Mouse (Mus musculus): ENCODE results near the gene Tmem63a. TPM values are rescaled to one million over a fixed set of nuclear protein-coding genes. Genes with fewer than 3 reads are reported as not detected.
A peak's percentile ranks its signal among the peaks of the same experiment; 100 is the strongest.
"Not testable (repeated sequence)": the region's sequence is repeated elsewhere in the genome, so short reads cannot be mapped to it uniquely, and the experiment has no call there.

Gene Tmem63a
- 1.2 and 1.3 TPM in 2 replicates for polyA plus RNA-seq (2015; fragmentation: Nextera tagmentation; extraction: Ambion mirVana)

DNA sequence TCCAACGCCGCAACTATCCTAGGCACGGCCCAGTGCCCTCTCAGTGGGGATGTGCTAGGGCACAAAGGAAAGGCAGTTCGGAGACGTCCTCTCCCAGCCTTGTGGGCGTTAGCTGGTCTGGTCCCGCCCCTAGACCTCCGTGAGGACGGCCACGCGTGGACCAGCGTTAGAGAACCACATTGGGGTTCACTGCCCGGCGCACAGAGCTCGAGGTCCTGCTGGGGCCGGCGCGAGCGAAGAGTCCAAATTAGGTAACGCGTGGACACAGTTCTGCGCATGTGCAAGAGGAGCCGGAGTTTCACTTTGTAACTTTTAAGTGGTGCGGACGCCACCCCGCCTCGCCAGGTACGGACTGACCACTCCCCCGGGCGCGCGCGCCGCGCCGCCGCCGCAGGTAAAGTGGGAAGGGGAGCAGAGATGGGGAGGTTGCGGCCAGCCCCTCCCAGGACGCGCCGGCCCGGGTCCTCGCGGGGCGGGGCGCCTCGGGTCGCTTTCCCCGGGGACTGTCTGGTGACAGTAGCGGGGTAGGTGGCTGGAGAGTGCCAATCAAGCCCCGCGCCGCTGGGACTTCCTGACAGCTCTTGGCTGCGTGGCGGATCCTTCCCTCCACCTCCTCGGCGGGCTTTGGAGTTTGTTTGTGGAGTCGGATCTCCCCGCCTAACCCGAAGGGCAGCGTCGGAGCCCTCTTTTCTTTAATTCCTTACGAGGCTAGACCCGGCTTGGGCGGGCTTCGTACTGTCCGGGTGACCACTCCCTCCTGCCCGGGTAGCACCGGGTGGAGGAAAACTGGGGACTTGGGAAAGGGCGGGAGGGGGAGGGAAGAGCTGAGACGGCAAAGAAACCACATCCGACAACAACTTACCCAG, at the start of gene Tmem63a:
TSS of gene Tmem63a (plus strand) at position 179 of the 866 bp plus-strand sequence.
- Histone ChIP-seq H3K9ac (ENCODE audit: low read depth, low read length) (peak within 1 kb of the TSS; percentile 43), H3K27ac (ENCODE audit: low read length) (no peak within 1 kb of the TSS), H3K4me3 (ENCODE audit: low read depth, low read length) (peak within 1 kb of the TSS; percentile 62), H3K4me2 (ENCODE audit: low read length) (peak within 1 kb of the TSS; percentile 99), H3K27me3 (ENCODE audit: control insufficient read depth, insufficient read depth, low read depth, low read length) (peaks cover 42% of the 10 kb centered on the region), H3K36me3 (ENCODE audit: control insufficient read depth, insufficient read depth, low read length) (no peaks in the 10 kb centered on the region), H3K4me1 (ENCODE audit: control insufficient read depth, insufficient read depth, low read length) (peaks cover 11% of the 10 kb centered on the region; the same call in 1 of the 2 replicates), H3K9me3 (replicated peaks; ENCODE audit: control insufficient read depth, low read length, poor library complexity, severe bottlenecking) (no peaks in the 10 kb centered on the region)
- peak; percentile 58; the same call in 1 of the 2 replicates for ATAC-seq
- under 1% methylated on average over 68 of the region's 73 CpGs for WGBS

DNA sequence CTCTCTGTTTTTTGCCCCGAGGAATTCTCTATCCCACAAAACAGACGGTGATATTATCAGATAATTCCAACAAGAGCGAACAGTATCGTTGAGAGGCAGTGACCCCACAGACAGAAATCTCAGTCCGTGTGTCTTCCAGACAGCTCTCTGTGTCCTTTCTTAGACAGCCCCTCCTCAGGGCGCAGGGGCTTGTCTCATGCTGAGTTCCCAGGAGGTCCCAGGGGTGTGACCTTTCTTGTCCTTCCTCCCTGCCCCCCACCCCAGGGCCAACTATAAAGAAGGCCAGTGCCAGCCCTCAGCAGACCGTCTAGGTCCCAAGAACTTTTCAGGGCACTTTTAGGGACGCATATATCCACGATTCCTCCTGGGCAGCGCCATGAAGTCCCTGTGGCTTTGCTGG, 49.3 kb upstream of the Tmem63a start, which contains the start of gene Lefty2:
TSS of gene Lefty2 (plus strand) at position 301 of the 400 bp plus-strand sequence.
- Histone ChIP-seq H3K9me3 (replicated peaks; ENCODE audit: control insufficient read depth, low read length, poor library complexity, severe bottlenecking) (no peaks in the 10 kb centered on the region), H3K4me2 (ENCODE audit: low read length) (no peak within 1 kb of the TSS; the same call in 1 of the 2 replicates), H3K36me3 (ENCODE audit: control insufficient read depth, insufficient read depth, low read length) (no peaks in the 10 kb centered on the region), H3K4me3 (ENCODE audit: low read depth, low read length) (no peak within 1 kb of the TSS), H3K27ac (ENCODE audit: low read length) (no peak within 1 kb of the TSS), H3K9ac (ENCODE audit: low read depth, low read length) (no peak within 1 kb of the TSS), H3K27me3 (ENCODE audit: control insufficient read depth, insufficient read depth, low read depth, low read length) (peaks cover 17% of the 10 kb centered on the region), H3K4me1 (ENCODE audit: control insufficient read depth, insufficient read depth, low read length) (no peaks in the 10 kb centered on the region; the same call in 1 of the 2 replicates)
- ATAC-seq: no peak
- WGBS: 63% methylated on average over 10 of the region's 10 CpGs

DNA sequence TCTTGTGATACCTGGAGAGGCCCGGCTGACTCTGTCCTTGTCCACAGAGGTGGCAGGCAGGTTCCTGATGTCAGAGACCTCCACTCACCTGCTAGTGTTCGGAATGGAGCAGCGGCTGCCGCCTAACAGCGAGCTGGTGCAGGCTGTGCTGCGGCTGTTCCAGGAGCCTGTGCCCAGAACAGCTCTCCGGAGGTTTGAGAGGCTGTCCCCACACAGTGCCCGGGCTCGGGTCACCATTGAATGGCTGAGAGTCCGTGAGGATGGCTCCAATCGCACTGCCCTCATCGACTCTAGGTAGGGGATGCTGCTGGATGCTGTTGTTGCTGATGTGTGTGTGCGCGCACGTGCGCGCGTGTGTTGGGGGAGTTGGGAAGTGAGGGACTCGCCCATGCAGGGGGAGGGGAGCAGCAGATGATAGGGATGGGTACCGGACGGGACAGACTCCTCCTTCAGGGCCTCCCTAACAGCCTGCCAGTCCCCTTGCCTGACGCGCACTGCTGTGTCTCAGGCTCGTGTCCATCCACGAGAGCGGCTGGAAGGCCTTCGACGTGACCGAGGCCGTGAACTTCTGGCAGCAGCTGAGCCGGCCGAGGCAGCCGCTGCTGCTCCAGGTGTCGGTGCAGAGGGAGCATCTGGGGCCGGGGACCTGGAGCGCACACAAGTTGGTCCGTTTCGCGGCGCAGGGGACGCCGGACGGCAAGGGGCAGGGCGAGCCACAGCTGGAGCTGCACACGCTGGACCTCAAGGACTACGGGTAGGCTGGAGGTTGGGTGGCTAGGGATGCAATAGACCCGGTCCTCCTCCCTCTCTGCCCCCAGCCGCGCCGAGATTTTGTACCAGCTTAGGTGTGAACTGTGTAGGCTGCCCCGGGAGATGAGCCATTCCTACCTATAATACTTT, 47.8 kb upstream of the Tmem63a start:
- peaks cover 17% of the 10 kb centered on the region for H3K27me3 ChIP-seq (ENCODE audit: control insufficient read depth, insufficient read depth, low read depth, low read length)
- H3K4me3 ChIP-seq (ENCODE audit: low read depth, low read length): peak overlapping the region; percentile 21
- H3K4me1 ChIP-seq (ENCODE audit: control insufficient read depth, insufficient read depth, low read length); H3K9ac ChIP-seq (ENCODE audit: low read depth, low read length); H3K36me3 ChIP-seq (ENCODE audit: control insufficient read depth, insufficient read depth, low read length); H3K9me3 ChIP-seq (replicated peaks; ENCODE audit: control insufficient read depth, low read length, poor library complexity, severe bottlenecking); H3K27ac ChIP-seq (ENCODE audit: low read length): not testable (repeated sequence)
- ATAC-seq: 0 out of 2 replicates have a peak, but pooled peaks have one; percentile 54
- H3K4me2 ChIP-seq (ENCODE audit: low read length): peak overlapping the region; percentile 44
- WGBS: 5% methylated on average over 44 of the region's 51 CpGs

DNA sequence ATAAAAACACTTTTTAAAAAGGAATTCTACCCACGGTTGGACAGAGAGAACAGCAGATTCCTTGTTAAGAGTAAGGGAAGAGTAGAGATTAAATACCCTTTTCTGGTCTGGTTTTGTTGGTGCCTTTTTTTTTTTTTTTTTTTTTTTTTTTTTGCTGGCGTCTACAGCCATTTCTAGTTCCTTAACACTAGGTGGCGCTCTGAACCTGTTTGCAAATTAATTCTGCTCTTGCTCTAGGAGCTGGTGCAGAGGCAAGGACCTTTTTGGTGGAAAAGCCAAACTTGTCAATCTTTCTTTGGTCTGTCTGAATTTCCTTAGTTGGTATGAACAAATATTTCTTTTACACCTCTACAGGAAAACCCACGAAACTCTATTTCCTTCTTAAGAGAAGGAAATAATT, 41.0 kb upstream of the Tmem63a start:
- H3K4me3 ChIP-seq (ENCODE audit: low read depth, low read length): no peak overlapping the region
- H3K4me1 ChIP-seq (ENCODE audit: control insufficient read depth, insufficient read depth, low read length): peaks cover 17% of the 10 kb centered on the region
- H3K4me2 ChIP-seq (ENCODE audit: low read length): no peak overlapping the region
- no peak overlapping the region for H3K27ac ChIP-seq (ENCODE audit: low read length)
- H3K27me3 ChIP-seq (ENCODE audit: control insufficient read depth, insufficient read depth, low read depth, low read length): no peaks in the 10 kb centered on the region
- H3K9me3 ChIP-seq (replicated peaks; ENCODE audit: control insufficient read depth, low read length, poor library complexity, severe bottlenecking): no peaks in the 10 kb centered on the region
- ATAC-seq: no peak
- H3K36me3 ChIP-seq (ENCODE audit: control insufficient read depth, insufficient read depth, low read length): no peaks in the 10 kb centered on the region
- WGBS: 1% methylated on average over 4 of the region's 4 CpGs
- H3K9ac ChIP-seq (ENCODE audit: low read depth, low read length): no peak overlapping the region

DNA sequence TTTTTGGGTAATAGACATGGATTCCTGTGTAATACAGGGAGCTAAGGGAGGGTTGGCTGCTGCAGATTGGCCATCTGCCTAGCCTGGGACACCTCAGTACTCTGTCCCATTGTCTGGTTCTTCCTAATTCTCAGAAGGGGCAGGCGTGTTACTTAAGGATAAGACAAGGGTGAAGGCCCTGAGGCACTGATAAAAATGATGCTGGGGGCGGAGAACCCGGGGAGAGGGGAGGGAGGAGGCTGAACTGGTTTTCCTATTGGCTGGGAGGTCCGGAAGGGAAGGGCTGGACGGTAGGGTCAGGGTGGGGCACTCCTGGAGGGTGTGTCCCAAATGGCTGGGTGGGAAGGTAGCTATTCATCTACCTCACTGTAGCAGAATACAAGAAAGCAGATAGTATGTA, 39.2 kb upstream of the Tmem63a start:
- no peaks in the 10 kb centered on the region for H3K9me3 ChIP-seq (replicated peaks; ENCODE audit: control insufficient read depth, low read length, poor library complexity, severe bottlenecking)
- no peak overlapping the region for H3K27ac ChIP-seq (ENCODE audit: low read length)
- H3K9ac ChIP-seq (ENCODE audit: low read depth, low read length): no peak overlapping the region
- H3K27me3 ChIP-seq (ENCODE audit: control insufficient read depth, insufficient read depth, low read depth, low read length): no peaks in the 10 kb centered on the region
- no peak for ATAC-seq
- 51% methylated on average over 5 of the region's 5 CpGs for WGBS
- H3K4me1 ChIP-seq (ENCODE audit: control insufficient read depth, insufficient read depth, low read length): peaks cover 17% of the 10 kb centered on the region
- H3K4me2 ChIP-seq (ENCODE audit: low read length): no peak overlapping the region
- H3K4me3 ChIP-seq (ENCODE audit: low read depth, low read length): no peak overlapping the region
- H3K36me3 ChIP-seq (ENCODE audit: control insufficient read depth, insufficient read depth, low read length): peaks cover 5% of the 10 kb centered on the region; the same call in 1 of the 2 replicates

DNA sequence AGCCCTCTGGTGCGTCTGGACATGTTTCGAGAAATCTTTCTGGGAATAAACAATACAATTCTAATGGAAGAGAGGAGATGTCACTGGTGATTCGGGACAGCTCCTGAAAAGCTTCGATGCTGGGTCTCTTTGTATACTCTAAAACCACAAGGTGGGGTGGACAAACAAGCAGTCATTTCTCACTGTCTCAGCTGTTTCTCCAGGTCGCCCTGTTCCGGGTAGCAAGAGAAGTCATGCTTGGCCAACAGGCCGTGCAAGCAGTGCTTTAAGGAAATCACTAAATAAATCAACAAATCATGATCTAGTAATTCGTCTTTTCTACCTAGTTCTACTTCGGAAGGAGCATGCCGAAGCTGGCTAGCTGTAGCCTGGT, 38.5 kb upstream of the Tmem63a start:
- H3K4me1 ChIP-seq (ENCODE audit: control insufficient read depth, insufficient read depth, low read length): peaks cover 17% of the 10 kb centered on the region
- no peak for ATAC-seq
- no peaks in the 10 kb centered on the region for H3K9me3 ChIP-seq (replicated peaks; ENCODE audit: control insufficient read depth, low read length, poor library complexity, severe bottlenecking)
- peak overlapping the region; percentile 60; the same call in 1 of the 2 replicates for H3K27ac ChIP-seq (ENCODE audit: low read length)
- H3K9ac ChIP-seq (ENCODE audit: low read depth, low read length): peak overlapping the region; percentile 96
- H3K4me3 ChIP-seq (ENCODE audit: low read depth, low read length): peak overlapping the region; percentile 91
- WGBS: 33% methylated on average over 10 of the region's 10 CpGs
- peak overlapping the region; percentile 96 for H3K4me2 ChIP-seq (ENCODE audit: low read length)
- no peaks in the 10 kb centered on the region for H3K27me3 ChIP-seq (ENCODE audit: control insufficient read depth, insufficient read depth, low read depth, low read length)
- H3K36me3 ChIP-seq (ENCODE audit: control insufficient read depth, insufficient read depth, low read length): peaks cover 5% of the 10 kb centered on the region; the same call in 1 of the 2 replicates

DNA sequence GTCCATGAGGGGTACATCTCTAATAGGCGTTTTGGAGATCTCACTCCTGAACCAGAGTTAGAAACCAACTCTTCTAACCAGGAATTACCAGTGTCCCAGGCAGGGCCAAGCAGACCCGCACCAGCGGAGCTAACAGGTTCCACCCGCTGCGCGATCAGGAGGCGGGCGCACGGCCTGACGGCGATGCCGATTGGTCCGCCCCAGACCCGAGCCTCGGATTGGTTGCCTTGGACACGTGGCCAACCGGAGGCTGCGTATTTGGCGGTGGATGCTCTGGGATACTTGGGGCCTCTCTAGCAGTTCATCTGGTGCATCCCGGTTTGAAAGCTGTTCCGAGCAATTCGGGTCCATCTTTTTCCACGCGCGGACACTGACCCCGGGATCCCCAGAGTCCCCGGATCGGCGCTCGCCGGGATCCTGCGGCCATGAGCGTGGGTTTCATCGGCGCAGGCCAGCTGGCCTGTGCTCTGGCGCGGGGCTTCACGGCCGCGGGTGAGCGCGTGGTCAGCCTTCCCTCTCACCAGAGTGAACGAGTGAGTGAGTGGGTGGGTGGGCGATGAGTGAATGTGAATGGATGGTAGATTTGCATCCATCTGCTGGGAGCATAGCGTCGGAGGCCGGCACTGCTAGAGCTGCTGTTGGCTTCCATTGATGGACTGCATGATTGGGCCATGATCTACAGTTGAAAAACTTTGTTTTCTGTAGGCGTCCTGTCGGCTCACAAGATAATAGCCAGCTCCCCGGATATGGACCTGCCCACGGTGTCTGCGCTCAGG, 37.9 kb upstream of the Tmem63a start, which contains the start of gene Pycr2:
TSS of gene Pycr2 (plus strand) at position 255 of the 776 bp plus-strand sequence.
- Histone ChIP-seq H3K9me3 (replicated peaks; ENCODE audit: control insufficient read depth, low read length, poor library complexity, severe bottlenecking) (no peaks in the 10 kb centered on the region), H3K27me3 (ENCODE audit: control insufficient read depth, insufficient read depth, low read depth, low read length) (no peaks in the 10 kb centered on the region), H3K4me2 (ENCODE audit: low read length) (peak within 1 kb of the TSS; percentile 96), H3K27ac (ENCODE audit: low read length) (peak within 1 kb of the TSS; percentile 89), H3K4me1 (ENCODE audit: control insufficient read depth, insufficient read depth, low read length) (peaks cover 17% of the 10 kb centered on the region), H3K4me3 (ENCODE audit: low read depth, low read length) (peak within 1 kb of the TSS; percentile 91), H3K36me3 (ENCODE audit: control insufficient read depth, insufficient read depth, low read length) (peaks cover 5% of the 10 kb centered on the region; the same call in 1 of the 2 replicates), H3K9ac (ENCODE audit: low read depth, low read length) (peak within 1 kb of the TSS; percentile 96)
- WGBS: under 1% methylated on average over 52 of the region's 52 CpGs
- ATAC-seq: peak; percentile 99

DNA sequence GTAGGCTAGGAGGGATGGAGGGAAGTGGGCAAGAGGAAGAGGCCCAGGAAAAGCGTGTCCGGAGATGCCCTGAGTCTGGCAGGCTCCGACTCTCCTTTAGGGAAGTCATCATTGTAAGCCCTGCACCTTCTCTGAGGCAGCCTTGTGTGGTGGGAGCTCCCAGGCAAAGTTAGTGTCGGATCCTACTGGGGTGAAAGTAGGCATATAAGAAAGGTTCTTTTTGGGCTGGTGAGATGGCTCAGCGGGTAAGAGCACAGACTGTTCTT, 37.4 kb upstream of the Tmem63a start:
- WGBS: 3% methylated on average over 5 of the region's 5 CpGs
- peak overlapping the region; percentile 89; the same call in 1 of the 2 replicates for H3K27ac ChIP-seq (ENCODE audit: low read length)
- H3K9ac ChIP-seq (ENCODE audit: low read depth, low read length): peak overlapping the region; percentile 96
- peak overlapping the region; percentile 91 for H3K4me3 ChIP-seq (ENCODE audit: low read depth, low read length)
- peaks cover 5% of the 10 kb centered on the region; the same call in 1 of the 2 replicates for H3K36me3 ChIP-seq (ENCODE audit: control insufficient read depth, insufficient read depth, low read length)
- H3K27me3 ChIP-seq (ENCODE audit: control insufficient read depth, insufficient read depth, low read depth, low read length): no peaks in the 10 kb centered on the region
- H3K9me3 ChIP-seq (replicated peaks; ENCODE audit: control insufficient read depth, low read length, poor library complexity, severe bottlenecking): no peaks in the 10 kb centered on the region
- peak; percentile 37 for ATAC-seq
- H3K4me1 ChIP-seq (ENCODE audit: control insufficient read depth, insufficient read depth, low read length): peaks cover 17% of the 10 kb centered on the region
- peak overlapping the region; percentile 96 for H3K4me2 ChIP-seq (ENCODE audit: low read length)
